ENCODE assay signal across 23 mouse cellular contexts in the genomic region with DNA sequence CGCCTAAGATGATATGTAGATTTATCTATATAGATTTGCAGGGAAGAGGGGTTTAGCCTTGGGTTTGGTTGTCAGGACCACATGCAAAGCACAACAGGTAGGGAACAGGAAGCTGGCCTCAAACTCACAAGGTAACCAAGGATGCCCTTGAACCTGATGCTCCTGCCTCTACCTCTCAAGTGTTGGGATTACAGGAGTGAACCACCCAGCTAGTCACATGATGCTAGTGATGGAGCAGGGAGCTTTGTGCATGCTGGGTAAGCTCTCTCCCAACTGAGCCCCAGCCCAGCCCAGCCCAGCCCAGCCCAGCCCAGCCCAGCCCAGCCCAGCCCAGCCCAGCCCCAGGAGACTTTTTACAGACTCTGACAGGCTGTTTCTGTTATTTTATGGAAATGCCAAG.
"Had no signal": no experiment of that assay in that cellular context is flagged by ENCODE, and none has a peak within 500 bp of the region (broad histone marks: within the 10 kb centered on the region; RNA-seq: fewer than 3 reads in every experiment).

No protein-coding gene starts in this region.

- DNase-seq: gastrocnemius, postnatal 14 days; gastrocnemius, postnatal 36 days; heart, adult 11 months; heart, adult 2 months; heart, postnatal 14 days; heart, postnatal 36 days; kidney, adult 11 months; kidney, adult 2 months; kidney, adult 9 months; kidney, postnatal 10 days; kidney, postnatal 36 days; liver; liver, embryonic 13.5 days had no signal

- H3K4me3 ChIP-seq: heart, adult 2 months; heart, embryonic 13.5 days; heart, embryonic 15.5 days; hindbrain, embryonic 13.5 days; hindbrain, embryonic 15.5 days; layer of hippocampus, adult 2 months; left cerebral cortex, adult 2 months; limb, embryonic 10.5 days; limb, embryonic 12.5 days; liver, embryonic 13.5 days had no signal

- H3K36me3 ChIP-seq: heart, embryonic 13.5 days; heart, embryonic 15.5 days; hindbrain, embryonic 13.5 days; hindbrain, embryonic 15.5 days; limb, embryonic 10.5 days; limb, embryonic 12.5 days; liver, embryonic 13.5 days had no signal

- H3K4me2 ChIP-seq: heart, embryonic 11.5 days; heart, embryonic 13.5 days; heart, embryonic 15.5 days; hindbrain, embryonic 13.5 days; hindbrain, embryonic 15.5 days; limb, embryonic 12.5 days; liver, embryonic 11.5 days; liver, embryonic 13.5 days had no signal
